Mouse (Mus musculus) thymus, adult 2 months (tissue): ENCODE measurements around the gene Gpr27.

Experiments
- CTCF ChIP-seq: fragments of 200-500 bp; IDR thresholded peaks from 2 replicates; pipeline ENCODE4 v1.5.1; 2012; ENCODE audit warnings: mild to moderate bottlenecking, control low read depth, low read length, moderate library complexity, borderline replicate concordance; ENCODE audit not compliant: control insufficient read depth, poor library complexity, insufficient read depth; ENCODE audit errors: extremely low read depth
- POLR2A ChIP-seq: fragments of 200-500 bp; IDR thresholded peaks from 2 replicates; pipeline ENCODE4 v1.6.1; 2012; ENCODE audit warnings: mild to moderate bottlenecking, low read length, control low read depth, moderate library complexity; ENCODE audit not compliant: control insufficient read depth, poor library complexity, insufficient read depth; ENCODE audit errors: extremely low read depth

DNA sequence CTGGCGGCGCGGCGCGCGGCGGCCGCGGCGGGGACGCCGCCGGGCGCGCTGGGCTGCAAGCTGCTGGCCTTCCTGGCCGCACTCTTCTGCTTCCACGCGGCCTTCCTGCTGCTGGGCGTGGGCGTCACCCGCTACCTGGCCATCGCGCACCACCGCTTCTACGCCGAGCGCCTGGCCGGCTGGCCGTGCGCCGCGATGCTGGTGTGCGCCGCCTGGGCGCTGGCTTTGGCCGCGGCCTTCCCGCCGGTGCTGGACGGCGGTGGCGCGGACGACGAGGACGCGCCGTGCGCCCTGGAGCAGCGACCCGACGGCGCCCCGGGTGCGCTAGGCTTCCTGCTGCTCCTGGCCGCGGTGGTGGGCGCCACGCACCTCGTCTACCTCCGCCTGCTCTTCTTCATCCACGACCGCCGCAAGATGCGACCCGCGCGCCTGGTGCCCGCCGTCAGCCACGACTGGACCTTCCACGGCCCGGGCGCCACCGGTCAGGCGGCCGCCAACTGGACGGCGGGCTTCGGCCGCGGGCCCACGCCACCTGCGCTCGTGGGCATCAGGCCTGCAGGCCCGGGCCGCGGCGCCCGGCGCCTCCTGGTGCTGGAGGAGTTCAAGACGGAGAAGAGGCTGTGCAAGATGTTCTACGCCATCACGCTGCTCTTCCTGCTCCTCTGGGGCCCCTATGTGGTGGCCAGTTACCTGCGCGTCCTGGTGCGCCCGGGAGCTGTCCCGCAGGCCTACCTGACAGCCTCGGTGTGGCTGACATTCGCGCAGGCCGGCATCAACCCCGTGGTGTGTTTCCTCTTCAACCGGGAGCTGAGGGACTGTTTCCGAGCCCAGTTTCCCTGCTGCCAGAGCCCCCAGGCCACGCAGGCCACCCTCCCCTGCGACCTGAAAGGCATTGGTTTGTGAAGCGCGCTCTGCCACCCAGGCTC, 700 bp downstream of the Gpr27 start:
- 0 out of 2 replicates have a peak, but pooled peaks have one; percentile 6 for TF ChIP-seq CTCF
- TF ChIP-seq POLR2A: no peak
